Mouse (Mus musculus): ENCODE measurements at regions not wholly inside any gene's neighbourhood (a gene's known extent, or its start where the extent isn't known, plus 50 kb on each side); places are given as distances from the start of the nearest gene placed in this dataset.

- no peak for TF ChIP-seq CTCF (IDR thresholded peaks at IDR 0.05; ENCODE audit: borderline replicate concordance, insufficient read depth, low read length)
- no peak for TF ChIP-seq POLR2A (IDR thresholded peaks at IDR 0.05; ENCODE audit: low read depth, low read length)
These were observed 452.4 kb upstream of the Cdh4 start for GRCm38 (mm10) chr2:178989784-178990183.

Data from embryonic fibroblast, embryonic 13.5 days (primary cell).